Mouse (Mus musculus) liver, postnatal 0 days (tissue): ENCODE results near the gene Foxc2.

ENCODE experiments used
- CTCF ChIP-seq: sonication (generic); IDR thresholded peaks from 2 replicates; pipeline ENCODE4 v1.5.1; 2016; ENCODE audit warnings: antibody characterized with exemption, low read depth
- EP300 ChIP-seq: IDR thresholded peaks from 2 replicates; pipeline ENCODE4 v1.6.1; 2016; ENCODE audit warnings: antibody characterized with exemption, low read depth, mild to moderate bottlenecking

DNA sequence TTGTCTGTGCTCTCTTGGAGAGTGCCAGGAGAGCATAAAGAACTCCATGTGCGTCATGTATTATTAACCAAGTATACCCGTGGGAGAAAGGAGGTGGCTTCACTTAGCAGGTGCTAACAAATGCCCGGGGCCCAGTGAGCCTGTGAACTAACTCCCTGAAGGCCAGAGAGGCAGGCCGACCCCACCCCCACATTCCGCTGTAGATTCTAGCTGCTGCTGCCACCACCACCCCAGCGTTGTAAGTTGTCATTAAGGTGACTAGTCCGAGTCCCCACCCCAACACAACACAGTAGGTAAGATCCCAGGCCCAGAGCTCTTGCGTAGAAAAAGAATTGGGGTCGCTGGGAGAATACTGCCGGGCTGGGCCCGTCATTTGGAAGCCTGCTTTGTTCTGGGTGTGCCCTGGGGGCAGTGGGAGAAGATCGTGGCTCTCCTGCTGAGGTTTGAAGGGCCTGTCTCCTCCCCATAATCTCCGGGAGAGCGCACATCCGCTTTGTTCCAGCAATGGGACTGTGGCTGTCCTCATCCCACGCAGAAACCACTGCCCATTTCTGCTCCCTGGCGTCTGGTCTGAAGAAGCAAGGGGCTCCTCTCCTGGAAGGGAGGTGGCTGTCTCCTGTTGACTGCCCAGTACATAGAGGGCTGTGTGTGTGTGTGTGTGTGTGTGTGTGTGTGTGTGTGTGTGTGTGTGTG is 8.7 kb downstream of the Foxc2 start:
- no peak for TF ChIP-seq CTCF
- no peak for TF ChIP-seq EP300
